Mouse (Mus musculus) right cerebral cortex, postnatal 25 days (tissue): Measurements from ENCODE around the gene Arhgef3.
"Not testable (repeated sequence)": the region's sequence is repeated elsewhere in the genome, so short reads cannot be mapped to it uniquely, and the experiment has no call there.

ENCODE experiments used
- DNase-seq: peaks from one replicate; pipeline ENCODE4 v3.0.0; 2022

Gene Arhgef3

GRCm38 (mm10) chr14:27199119-27199518 is 84.4 kb downstream of the Arhgef3 start:
- DNase-seq: no peak

GRCm38 (mm10) chr14:27199870-27200269 is 85.2 kb downstream of the Arhgef3 start:
- no peak for DNase-seq

- DNase-seq: no peak
These were observed 86.3 kb downstream of the Arhgef3 start for GRCm38 (mm10) chr14:27200743-27201576.

DNA sequence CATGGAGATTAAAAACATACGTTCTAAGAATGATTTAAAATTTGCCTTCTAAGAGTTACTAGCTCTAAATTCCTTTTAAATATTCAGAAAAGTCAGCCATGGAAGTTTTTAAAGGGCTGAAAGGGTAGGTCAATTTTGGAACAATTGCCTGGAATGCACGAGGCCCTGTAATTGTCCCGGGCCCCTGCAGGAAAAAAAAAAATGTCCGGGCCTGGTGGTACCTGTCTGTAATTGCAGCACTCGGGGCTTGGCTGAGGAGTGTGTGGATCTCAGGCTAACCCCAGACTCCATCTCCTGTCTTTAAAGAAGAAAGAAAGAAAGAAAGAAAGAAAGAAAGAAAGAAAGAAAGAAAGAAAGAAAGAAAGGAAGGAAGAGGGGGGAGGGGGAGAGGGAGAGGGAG is 87.1 kb downstream of the Arhgef3 start:
- no peak for DNase-seq

- no peak for DNase-seq
These were observed 90.0 kb downstream of the Arhgef3 start for GRCm38 (mm10) chr14:27204704-27205103.

DNA sequence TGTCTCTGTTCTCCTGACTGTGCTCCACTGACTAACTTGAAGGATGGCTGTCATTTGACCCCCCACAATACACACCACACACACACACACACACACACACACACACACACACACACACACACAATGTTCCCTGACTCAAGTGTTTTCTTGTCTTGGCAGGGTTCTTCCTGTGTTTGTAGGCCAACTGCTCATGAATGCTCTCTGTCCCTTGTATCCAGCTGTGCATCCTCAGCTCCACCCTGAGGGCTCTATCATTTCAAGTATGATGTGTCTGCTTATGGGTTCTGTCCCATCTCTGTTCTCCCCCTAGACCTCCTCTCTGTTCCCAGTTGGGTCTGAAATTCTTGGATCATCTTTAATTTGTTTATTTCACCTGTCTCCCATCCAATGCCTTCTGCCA is 91.7 kb downstream of the Arhgef3 start:
- DNase-seq: no peak

DNA sequence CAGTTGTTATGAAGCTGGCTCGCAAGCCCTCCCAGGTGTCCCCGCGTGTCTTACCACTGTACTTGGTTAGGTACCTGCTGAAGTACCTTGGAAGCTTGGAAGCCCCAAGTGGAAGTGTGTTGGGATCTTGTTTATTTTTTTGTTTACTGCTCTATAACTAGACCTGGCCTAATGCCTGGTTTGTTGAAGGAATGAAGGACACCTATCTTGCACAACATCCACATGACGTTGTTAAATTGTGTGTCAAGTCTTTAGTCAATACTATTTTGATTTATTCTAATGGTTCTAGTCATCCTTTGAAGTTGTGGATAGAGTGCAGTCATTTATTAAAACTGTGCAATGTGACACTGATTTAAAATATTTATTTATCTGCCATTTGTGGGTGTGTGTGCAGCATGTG is 94.8 kb downstream of the Arhgef3 start:
- no peak for DNase-seq

DNA sequence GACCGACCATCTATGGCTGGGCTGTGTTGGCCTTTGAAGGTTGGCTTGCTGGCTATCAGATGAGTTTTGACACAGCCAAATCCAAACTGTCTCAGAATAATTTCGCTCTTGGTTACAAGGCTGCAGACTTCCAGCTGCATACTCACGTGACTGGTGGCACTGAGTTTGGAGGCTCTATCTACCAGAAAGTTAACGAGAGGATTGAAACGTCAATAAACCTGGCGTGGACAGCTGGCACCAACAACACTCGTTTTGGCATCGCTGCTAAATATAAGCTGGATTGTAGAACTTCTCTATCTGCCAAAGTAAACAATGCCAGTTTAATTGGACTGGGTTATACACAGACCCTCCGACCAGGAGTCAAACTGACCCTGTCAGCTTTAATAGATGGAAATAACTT is 96.1 kb downstream of the Arhgef3 start:
- DNase-seq: not testable (repeated sequence)

DNA sequence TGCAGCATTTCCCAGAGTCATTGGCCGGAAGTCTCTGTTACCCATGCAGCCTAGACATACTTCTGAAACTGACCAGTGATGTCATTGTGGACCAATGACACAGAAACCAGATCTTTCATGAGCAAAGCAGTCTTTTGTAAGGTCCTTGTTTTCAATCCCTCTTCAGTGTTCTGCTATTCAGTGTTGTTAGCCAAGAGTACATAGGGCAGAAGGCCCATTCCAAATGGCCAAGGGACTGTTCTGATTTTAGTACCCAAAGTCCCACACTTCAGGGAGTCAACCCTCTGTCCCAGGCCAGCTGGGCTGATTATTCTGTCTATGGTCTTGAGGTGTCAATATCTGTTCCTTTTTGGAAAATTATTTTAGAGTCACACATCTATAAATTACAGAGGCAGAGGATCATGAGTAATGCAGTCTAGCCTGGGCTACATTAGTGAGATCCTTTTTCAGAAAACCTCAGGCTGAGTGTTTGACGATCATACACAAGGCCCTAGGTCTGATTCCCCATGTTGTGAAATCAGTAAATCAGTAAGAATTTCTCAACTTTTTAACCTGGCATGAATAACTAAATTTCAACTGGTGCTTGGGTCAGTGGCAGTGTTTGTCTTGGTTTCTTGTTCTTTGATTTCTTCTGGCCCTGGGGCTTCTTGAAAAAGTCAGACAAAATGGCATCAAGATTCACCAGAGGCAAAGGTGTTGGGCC is 97.2 kb downstream of the Arhgef3 start:
- no peak for DNase-seq

DNA sequence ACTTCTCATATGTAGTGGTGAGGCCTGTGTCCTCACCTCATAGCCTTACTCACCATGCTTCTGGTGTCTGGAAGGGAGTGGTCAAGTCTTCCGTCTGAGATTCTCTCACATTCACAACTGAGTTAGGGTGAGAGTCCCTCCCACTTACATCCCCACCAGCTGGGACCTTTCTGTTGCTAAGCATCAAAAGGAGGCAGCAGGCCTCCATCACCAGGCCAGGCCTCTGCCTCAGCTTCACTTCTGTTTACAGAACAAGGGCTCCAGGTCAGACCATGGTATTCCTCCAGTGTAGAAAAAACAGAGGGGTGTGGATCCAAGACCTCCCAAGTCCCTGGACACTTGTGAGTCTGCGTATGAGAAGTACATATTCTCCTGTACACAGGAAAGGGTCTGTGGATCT is 99.5 kb downstream of the Arhgef3 start:
- DNase-seq: no peak

DNA sequence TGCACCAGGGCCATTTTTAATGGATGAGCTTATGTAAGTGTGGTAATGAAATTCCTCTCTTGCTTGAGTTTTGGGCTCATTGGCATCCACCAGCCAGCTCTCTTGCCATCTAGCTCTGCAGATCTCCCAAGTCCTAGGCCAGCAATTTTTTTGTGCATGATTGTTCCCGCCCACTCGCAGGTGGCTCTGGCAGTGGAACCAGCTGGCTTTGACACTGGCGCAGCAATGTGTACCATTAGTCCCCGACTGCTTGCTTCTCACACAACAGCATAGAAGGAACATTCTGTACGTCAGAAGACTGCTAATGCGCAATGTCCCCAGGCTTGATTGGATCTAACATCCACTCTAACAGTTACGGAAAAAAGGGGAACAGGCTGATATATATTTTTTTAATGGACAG is 105.0 kb downstream of the Arhgef3 start:
- peak; percentile 77 for DNase-seq

GRCm38 (mm10) chr14:27220297-27220696 is 105.6 kb downstream of the Arhgef3 start:
- no peak for DNase-seq

- DNase-seq: no peak
These were observed 109.9 kb downstream of the Arhgef3 start for GRCm38 (mm10) chr14:27224636-27225035.

DNA sequence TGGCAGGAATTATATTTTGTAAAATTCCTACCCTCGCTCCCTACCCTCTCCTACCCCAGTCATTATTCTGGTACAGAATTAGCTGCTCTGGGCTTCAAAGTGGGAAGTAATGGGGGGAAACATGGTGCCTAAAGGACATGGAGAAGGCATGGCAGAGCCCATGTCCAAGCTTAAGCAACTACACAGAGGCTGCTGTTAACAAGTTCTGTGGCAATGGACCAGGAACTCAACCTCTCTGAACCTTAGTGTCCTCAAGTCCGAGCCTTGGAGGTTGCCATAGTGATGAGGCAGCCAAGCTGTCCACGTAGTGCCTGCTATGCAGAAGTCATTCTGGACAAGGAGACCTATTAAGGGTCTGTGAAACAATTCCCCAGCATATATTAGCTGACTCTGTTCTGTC is 111.6 kb downstream of the Arhgef3 start:
- DNase-seq: no peak

- DNase-seq: no peak
These were observed 113.6 kb downstream of the Arhgef3 start for GRCm38 (mm10) chr14:27228288-27228687.

DNA sequence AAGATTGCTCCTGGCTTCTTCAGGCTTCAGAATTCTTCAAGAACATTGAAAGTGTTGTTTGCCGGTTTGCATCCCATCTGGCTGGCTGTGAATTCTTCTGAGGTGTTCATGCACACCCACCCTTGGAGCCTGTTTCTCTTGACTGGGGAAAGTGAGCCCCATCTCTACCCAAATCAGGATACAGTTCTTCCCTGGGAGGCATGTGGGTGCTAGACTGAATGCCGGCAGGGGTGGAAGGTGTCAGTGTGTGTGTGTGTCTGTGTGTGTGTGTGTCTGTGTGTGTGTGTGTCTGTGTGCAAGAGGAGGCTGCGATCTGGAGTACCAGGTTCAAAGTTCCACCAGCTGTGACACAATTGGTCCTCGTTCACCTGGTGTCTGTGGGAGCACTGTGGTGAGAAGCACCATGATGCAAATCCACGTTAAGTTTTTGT is 114.3 kb downstream of the Arhgef3 start:
- peak; percentile 74 for DNase-seq

DNA sequence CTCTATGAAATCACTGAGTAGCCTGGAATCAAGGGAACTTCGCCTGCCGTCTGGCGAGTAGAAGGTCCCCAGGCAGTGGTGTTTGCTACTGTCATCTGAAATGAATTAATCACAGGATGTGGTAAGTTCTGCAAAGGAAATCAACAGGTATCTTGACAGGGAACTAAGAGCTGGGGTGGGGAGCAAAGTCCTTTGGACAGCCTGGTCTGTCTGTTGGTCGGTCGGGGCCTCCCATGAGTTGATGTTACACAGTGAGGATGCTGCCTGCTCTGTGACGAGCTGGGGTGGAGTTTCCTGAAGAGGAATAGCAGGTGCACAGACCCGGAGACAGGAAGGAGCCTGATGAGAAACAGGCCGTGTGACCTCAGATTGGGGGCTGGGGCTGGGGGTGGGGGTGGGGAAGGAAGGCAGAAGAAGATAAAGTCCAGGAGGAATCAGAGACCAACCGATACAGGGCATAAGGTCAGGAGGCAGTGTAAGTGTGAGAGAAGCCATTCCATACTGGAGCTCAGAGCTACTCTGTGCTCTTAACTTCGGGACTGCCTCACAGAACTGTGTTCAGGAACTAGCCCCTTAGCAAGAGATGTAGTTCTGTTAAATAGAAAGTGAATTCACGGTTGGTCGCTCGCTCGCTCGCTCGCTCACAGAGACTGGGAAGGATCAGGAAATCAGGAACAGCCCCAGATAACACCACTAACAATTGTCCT is 114.9 kb downstream of the Arhgef3 start:
- no peak for DNase-seq

DNA sequence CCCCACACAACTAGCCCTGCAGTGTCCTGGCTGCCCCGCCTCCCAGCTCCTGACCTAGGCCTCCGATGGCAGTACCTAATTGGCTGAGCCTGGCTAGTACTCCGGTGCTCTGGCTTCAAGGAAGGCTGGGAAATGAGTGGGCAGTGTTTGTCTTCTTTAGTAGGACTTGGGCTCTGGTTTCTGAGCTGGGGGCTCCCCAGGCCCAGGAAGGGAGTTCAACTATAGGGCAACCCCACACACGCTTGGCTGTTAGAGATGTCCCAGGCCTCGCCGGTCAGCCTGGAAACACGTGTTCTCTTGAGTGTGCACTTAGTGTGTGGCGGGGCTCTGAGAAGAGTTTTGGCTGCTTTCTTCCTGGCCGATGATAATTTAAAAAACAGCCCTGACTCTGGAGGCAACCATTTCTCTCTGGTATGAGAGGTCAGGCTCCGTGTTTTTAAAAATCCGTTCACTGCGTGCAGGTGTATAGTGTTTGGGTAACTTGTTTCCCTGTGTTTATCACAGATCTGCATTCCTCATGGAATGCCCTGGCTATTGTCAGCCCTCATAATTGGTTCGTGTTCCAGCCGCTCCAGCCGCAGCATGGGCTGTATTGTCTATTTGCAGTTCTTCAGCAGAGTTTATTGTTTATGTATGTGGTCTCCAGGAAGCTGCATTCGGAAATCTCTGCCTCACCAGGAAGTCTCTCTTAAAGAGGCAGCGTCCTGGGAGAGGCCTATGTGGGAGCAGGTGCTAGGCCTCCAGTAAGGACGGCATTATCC is 115.7 kb downstream of the Arhgef3 start:
- DNase-seq: no peak

GRCm38 (mm10) chr14:27231506-27231905 is 116.8 kb downstream of the Arhgef3 start:
- no peak for DNase-seq

- DNase-seq: no peak
These were observed 117.5 kb downstream of the Arhgef3 start for GRCm38 (mm10) chr14:27231974-27232780.

- DNase-seq: no peak
These were observed 118.4 kb downstream of the Arhgef3 start for GRCm38 (mm10) chr14:27233056-27233455.

DNA sequence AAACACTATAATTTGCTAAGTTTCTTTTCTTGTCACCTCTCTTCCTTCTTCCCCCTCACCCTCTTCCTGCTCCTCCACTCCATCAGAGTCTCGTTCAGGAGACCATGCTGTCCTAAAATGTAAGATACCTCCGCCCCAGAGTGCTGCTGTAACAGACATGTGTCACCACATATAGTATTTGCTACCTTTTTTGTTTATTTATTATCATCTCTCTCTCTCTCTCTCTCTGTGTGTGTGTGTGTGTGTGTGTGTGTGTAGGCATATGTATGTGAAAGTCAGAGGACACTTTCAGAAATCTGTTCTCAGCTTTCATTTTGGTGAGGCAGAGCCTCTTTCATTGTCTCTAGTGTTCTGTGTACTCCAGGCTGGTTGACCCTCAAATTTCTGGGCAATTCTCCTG is 119.0 kb downstream of the Arhgef3 start:
- DNase-seq: no peak
